Mouse (Mus musculus) lung, embryonic 16.5 days (tissue): Measurements from ENCODE around the gene Stx4a. TPM values are rescaled to one million over a fixed set of nuclear protein-coding genes. Genes with fewer than 3 reads are reported as not detected.

Experiments used
- ATAC-seq: fragments of 200-750 bp; cut with Nextera tagmentation; 2 replicates; pipeline ENCODE4 v1.8.0; 2017; ENCODE audit warnings: low read depth, mild to moderate bottlenecking, moderate library complexity
- H3K27ac ChIP-seq: fragments of 300-500 bp; sonication (generic); 2 replicates; pipeline ENCODE4 v1.5.1; 2014; ENCODE audit warnings: mild to moderate bottlenecking, control low read depth, low read length
- H3K27me3 ChIP-seq: fragments of 300-500 bp; sonication (generic); 2 replicates; pipeline ENCODE4 v1.6.1; 2014; ENCODE audit warnings: low read depth, low read length, mixed read lengths; ENCODE audit not compliant: control insufficient read depth, insufficient read depth
- H3K36me3 ChIP-seq: fragments of 300-500 bp; sonication (generic); 2 replicates; pipeline ENCODE4 v1.6.1; 2014; ENCODE audit warnings: low read length; ENCODE audit not compliant: control insufficient read depth, insufficient read depth
- H3K4me1 ChIP-seq: fragments of 300-500 bp; sonication (generic); replicated peaks from 2 replicates; pipeline ENCODE4 v1.6.1; 2014; ENCODE audit warnings: low read length, mixed read lengths; ENCODE audit not compliant: control insufficient read depth, insufficient read depth
- H3K4me2 ChIP-seq: fragments of 300-500 bp; sonication (generic); 2 replicates; pipeline ENCODE4 v1.6.1; 2014; ENCODE audit warnings: low read depth, low read length, control low read depth
- H3K4me3 ChIP-seq: fragments of 300-500 bp; sonication (generic); 2 replicates; pipeline ENCODE4 v1.5.1; 2014; ENCODE audit warnings: mild to moderate bottlenecking, low read length, control low read depth
- H3K9ac ChIP-seq: fragments of 300-500 bp; sonication (generic); 2 replicates; pipeline ENCODE4 v1.6.1; 2014; ENCODE audit warnings: low read length, control low read depth
- H3K9me3 ChIP-seq: fragments of 300-500 bp; sonication (generic); 2 replicates; pipeline ENCODE4 v1.6.1; 2016; ENCODE audit warnings: low read length; ENCODE audit not compliant: control insufficient read depth
- WGBS: fragments of 180-500 bp; shearing (Covaris S2); extraction: QIAGEN DNeasy Blood & Tissue Kit; methylation state at CpG from one replicate; pipeline ENCODE4 v1.1.7; 2014; 5-methylcytosine and 5-hydroxymethylcytosine counted together
- polyA plus RNA-seq: library from polyadenylated mRNA; unstranded; fragments of >200 nt; fragmentation: Nextera tagmentation; extraction: Ambion mirVana; gene quantifications from 2 replicates; pipeline ENCODE4 v1.2.1, GENCODE M21; 2015

Gene Stx4a
- polyA plus RNA-seq, 1 experiment from 2014 or later: 45.1 TPM

- Histone ChIP-seq H3K27me3 (no peaks in the 10 kb centered on the region), H3K9me3 (no peaks in the 10 kb centered on the region)
- WGBS: 80% methylated on average over 5 of the region's 5 CpGs
Observed at GRCm38 (mm10) chr7:127870136-127870821, 46.2 kb downstream of the Stx4a start.

DNA sequence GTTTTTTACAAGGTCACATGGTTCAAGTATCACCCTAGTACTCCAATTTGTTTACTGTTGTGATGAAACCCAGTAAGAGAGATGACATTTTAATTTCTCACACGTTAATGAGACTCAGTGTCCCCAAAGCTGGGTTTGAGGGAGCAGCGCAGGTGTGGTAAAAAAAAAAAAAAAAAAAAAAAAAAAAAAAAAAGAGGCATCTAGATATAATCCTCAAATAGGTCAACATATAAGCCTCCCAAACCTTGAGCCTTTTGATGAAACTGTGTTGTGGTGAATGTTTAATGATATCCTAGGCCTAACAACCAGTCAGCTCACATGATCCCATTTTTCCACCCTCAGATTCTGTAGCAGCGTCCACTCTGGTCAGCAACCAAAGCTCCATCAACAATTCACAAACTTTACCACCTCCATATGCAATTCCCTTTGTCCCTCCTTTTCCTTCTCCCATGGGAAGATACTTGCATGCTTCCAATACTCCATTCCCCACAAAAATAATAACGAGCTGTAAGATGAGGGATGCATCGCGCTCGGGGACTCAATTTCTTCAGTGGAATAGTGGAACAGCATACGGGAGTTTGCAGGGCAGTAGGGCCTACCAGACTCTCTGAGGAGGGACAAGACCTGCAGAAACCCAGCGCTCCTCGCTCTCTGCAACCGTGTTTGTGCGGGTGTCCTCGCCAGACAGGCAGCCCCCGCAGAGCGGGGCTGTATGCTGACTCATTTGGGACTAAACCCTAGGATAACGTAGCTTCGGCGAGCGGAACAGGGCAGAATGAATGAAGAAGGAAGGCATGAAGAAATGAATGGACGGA is 50.9 kb downstream of the Stx4a start:
- Histone ChIP-seq H3K36me3 (peaks cover 18% of the 10 kb centered on the region), H3K4me2 (peak overlapping the region; percentile 85), H3K4me3 (peak overlapping the region; percentile 98), H3K4me1 (peaks cover 26% of the 10 kb centered on the region), H3K9ac (peak overlapping the region; percentile 99), H3K27ac (peak overlapping the region; percentile 99), H3K9me3 (no peaks in the 10 kb centered on the region), H3K27me3 (no peaks in the 10 kb centered on the region)
- WGBS: 3% methylated on average over 20 of the region's 20 CpGs
- 0 out of 2 replicates have a peak, but pooled peaks have one; percentile 11 for ATAC-seq

More at GRCm38 (mm10) chr7:127870136-127870821, 46.2 kb downstream of the Stx4a start:
- H3K4me1 ChIP-seq: peaks cover 17% of the 10 kb centered on the region
- no peak overlapping the region for H3K4me2 ChIP-seq
- no peak for ATAC-seq
- H3K4me3 ChIP-seq: no peak overlapping the region
- no peak overlapping the region for H3K27ac ChIP-seq
- H3K36me3 ChIP-seq: peaks cover 22% of the 10 kb centered on the region
- no peak overlapping the region for H3K9ac ChIP-seq

DNA sequence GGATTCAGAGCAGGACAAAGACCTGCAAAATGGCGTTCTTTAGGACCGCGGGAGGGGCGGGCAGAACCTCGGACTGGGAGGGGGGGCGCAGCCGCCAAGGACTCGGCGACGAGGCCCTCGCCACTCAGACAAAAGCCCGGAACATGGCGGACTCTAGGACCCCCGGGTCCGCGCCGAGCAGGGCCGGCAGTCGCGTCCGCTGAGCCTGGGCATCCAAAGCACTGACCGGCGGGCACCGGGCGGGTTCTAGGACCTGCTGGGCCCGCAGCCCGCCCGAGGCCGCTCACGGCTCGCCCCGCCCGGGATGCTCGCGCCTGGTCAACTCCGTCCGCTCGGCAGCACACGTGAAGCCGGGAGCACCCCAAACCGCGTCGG is 51.5 kb downstream of the Stx4a start:
- H3K9ac ChIP-seq: peak overlapping the region; percentile 99
- H3K4me3 ChIP-seq: peak overlapping the region; percentile 98
- H3K9me3 ChIP-seq: no peaks in the 10 kb centered on the region
- peaks cover 26% of the 10 kb centered on the region for H3K4me1 ChIP-seq
- no peaks in the 10 kb centered on the region for H3K27me3 ChIP-seq
- peak overlapping the region; percentile 85 for H3K4me2 ChIP-seq
- ATAC-seq: peak; percentile 95
- H3K27ac ChIP-seq: peak overlapping the region; percentile 99
- 0% methylated on average over 22 of the region's 43 CpGs for WGBS
- peaks cover 22% of the 10 kb centered on the region for H3K36me3 ChIP-seq

DNA sequence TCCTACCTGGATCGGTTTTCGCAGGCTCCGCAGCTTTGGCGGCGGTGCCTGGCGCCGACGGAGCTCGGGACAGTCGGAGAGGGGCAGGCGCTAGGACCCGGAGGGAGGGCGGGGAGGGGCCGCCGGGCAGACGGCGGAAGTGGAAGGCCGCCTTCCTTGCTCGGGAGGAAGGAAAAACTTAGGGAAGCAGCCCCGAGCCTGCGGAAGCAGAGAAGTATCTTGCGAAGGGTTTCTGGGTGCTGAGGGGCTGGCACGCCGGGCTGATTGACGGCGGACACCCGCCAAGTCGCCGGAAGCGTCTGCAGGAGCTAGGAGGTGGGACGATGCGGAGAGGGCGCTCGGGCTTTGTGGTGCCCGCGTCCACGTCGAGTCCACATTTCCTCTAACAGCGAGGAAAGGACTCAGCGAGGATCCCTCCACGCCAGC is 52.0 kb downstream of the Stx4a start, which contains the start of gene Zfp646:
Gene Zfp646, plus strand, starts transcription at position 181 of the 426 bp plus-strand sequence.
- peaks cover 25% of the 10 kb centered on the region for H3K36me3 ChIP-seq
- H3K4me3 ChIP-seq: peak within 1 kb of the TSS; percentile 98
- peak within 1 kb of the TSS; percentile 98 for H3K4me2 ChIP-seq
- peak within 1 kb of the TSS; percentile 99 for H3K27ac ChIP-seq
- ATAC-seq: peak; percentile 91
- H3K9ac ChIP-seq: peak within 1 kb of the TSS; percentile 99
- no peaks in the 10 kb centered on the region for H3K27me3 ChIP-seq
- WGBS: under 1% methylated on average over 41 of the region's 41 CpGs
- no peaks in the 10 kb centered on the region for H3K9me3 ChIP-seq
- H3K4me1 ChIP-seq: peaks cover 26% of the 10 kb centered on the region

DNA sequence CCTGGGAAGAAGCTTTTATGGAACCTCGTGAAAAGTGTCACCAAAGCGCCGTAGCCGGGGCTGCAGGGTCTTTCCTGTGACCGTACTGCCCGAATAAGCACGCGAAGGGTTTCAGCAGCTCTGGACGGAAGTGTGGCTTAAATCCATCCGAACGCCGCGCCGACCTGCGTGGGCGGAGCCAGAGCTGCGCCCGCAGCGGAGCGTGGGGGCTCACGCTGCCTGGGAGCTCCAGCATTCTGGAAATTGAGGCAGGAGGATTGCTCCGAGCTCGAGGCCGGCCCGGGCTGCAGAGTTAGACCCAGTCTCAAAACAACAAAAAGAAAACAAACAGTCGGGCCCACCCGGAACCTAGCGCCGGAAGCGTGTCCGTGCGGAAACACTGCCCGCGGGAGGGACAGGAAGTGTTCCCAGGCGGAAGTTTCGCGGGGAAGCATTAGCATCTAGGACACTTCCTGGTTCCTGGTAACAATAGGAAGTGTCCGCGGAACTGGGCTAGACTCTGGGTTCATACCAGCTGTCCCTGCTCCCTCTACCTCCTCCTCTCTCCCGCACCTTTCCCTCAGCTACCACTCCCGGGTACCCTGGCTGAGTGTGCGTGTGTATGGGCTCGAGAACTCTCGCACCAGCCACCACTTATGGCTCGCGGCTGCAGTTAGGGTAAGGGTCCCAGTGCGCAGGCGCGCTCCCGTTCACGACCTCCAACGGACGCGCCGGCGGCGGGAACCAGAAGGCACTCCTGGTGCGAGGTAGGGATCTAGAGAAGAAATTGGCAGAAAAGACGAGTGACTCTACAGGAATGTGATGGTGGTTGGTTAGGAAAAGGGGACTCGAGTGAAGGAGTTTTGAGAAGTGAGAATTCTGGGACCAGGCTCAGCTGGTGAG is 52.6 kb downstream of the Stx4a start, which contains the start of gene Zfp668:
Gene Zfp668, minus strand, starts transcription at position 362 of the 882 bp plus-strand sequence.
- no peaks in the 10 kb centered on the region for H3K9me3 ChIP-seq
- H3K9ac ChIP-seq: peak within 1 kb of the TSS; percentile 99
- peak within 1 kb of the TSS; percentile 98 for H3K4me3 ChIP-seq
- H3K27me3 ChIP-seq: no peaks in the 10 kb centered on the region
- H3K36me3 ChIP-seq: peaks cover 26% of the 10 kb centered on the region
- under 1% methylated on average over 60 of the region's 60 CpGs for WGBS
- H3K4me1 ChIP-seq: peaks cover 26% of the 10 kb centered on the region
- H3K27ac ChIP-seq: peak within 1 kb of the TSS; percentile 99
- peak within 1 kb of the TSS; percentile 98 for H3K4me2 ChIP-seq
- ATAC-seq: peak; percentile 72

GRCm38 (mm10) chr7:127879301-127879700 is 55.2 kb downstream of the Stx4a start:
- Histone ChIP-seq H3K27me3 (no peaks in the 10 kb centered on the region), H3K4me3 (no peak overlapping the region), H3K27ac (no peak overlapping the region), H3K36me3 (peaks cover 45% of the 10 kb centered on the region), H3K9ac (no peak overlapping the region), H3K9me3 (no peaks in the 10 kb centered on the region), H3K4me2 (no peak overlapping the region), H3K4me1 (peaks cover 22% of the 10 kb centered on the region)
- ATAC-seq: no peak
- 96% methylated on average over 9 of the region's 9 CpGs for WGBS

- Histone ChIP-seq H3K4me2 (no peak overlapping the region), H3K4me3 (no peak overlapping the region), H3K27me3 (no peaks in the 10 kb centered on the region), H3K9me3 (no peaks in the 10 kb centered on the region), H3K36me3 (peaks cover 52% of the 10 kb centered on the region), H3K4me1 (peaks cover 15% of the 10 kb centered on the region), H3K9ac (no peak overlapping the region), H3K27ac (no peak overlapping the region)
- 81% methylated on average over 12 of the region's 12 CpGs for WGBS
- no peak for ATAC-seq
Observed at GRCm38 (mm10) chr7:127880431-127880830, 56.3 kb downstream of the Stx4a start.

GRCm38 (mm10) chr7:127885951-127886350 is 61.9 kb downstream of the Stx4a start:
- WGBS: 42% methylated on average over 6 of the region's 6 CpGs
- H3K9ac ChIP-seq: no peak overlapping the region
- H3K4me2 ChIP-seq: no peak overlapping the region
- peak; percentile 69 for ATAC-seq
- no peak overlapping the region for H3K4me3 ChIP-seq
- no peaks in the 10 kb centered on the region for H3K9me3 ChIP-seq
- no peak overlapping the region for H3K27ac ChIP-seq
- no peaks in the 10 kb centered on the region for H3K27me3 ChIP-seq
- H3K4me1 ChIP-seq: peaks cover 7% of the 10 kb centered on the region
- peaks cover 61% of the 10 kb centered on the region for H3K36me3 ChIP-seq
